Mouse (Mus musculus): Measurements from ENCODE around the gene Btbd16. TPM values are rescaled to one million over a fixed set of nuclear protein-coding genes. Genes with fewer than 3 reads are reported as not detected.
A peak's percentile ranks its signal among the peaks of the same experiment; 100 is the strongest.

The Btbd16 gene
- polyA plus RNA-seq, 1 experiment from 2014 or later, result not detected

- 9% methylated on average over 17 of the region's 17 CpGs for WGBS
- H3K9ac ChIP-seq, result peak overlapping the region; percentile 34; the same call in 1 of the 2 replicates
Observed at GRCm38 (mm10) chr7:130750752-130751490, 22.9 kb upstream of the Btbd16 start.

DNA sequence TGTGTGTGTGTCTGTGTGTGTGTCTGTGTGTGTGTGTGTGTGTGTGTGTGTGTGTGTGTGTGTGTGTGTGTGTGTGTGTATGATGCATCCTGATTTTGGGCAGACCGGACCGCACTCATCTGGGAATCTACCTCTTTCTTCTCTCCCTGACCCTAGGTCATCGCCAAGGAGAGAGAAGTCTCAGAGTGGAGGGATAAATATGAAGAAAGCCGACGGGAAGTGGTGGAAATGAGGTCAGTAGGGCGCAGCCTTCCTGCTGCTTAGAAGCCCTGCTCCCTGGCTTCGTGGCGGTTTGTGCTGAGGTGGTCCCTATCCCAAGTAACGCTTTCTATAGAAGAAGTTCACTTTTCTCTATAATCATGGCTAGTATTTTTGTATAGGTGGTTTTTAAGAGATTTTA, 22.2 kb upstream of the Btbd16 start:
- no peaks in the 10 kb centered on the region for H3K27me3 ChIP-seq
- ATAC-seq, result no peak
- peaks cover 33% of the 10 kb centered on the region for H3K4me1 ChIP-seq
- no peak overlapping the region for H3K9ac ChIP-seq
- H3K4me2 ChIP-seq, result no peak overlapping the region
- H3K36me3 ChIP-seq (ENCODE audit: poor library complexity, severe bottlenecking), result peaks cover 76% of the 10 kb centered on the region
- no peak overlapping the region for H3K4me3 ChIP-seq
- H3K9me3 ChIP-seq (replicated peaks), result no peaks in the 10 kb centered on the region
- WGBS, result 52% methylated on average over 9 of the region's 9 CpGs
- H3K27ac ChIP-seq, result peak overlapping the region; percentile 92

More at GRCm38 (mm10) chr7:130750752-130751490, 22.9 kb upstream of the Btbd16 start:
- H3K4me3 ChIP-seq, result no peak overlapping the region
- no peaks in the 10 kb centered on the region for H3K9me3 ChIP-seq (replicated peaks)
- H3K27me3 ChIP-seq, result no peaks in the 10 kb centered on the region
- H3K36me3 ChIP-seq (ENCODE audit: poor library complexity, severe bottlenecking), result peaks cover 77% of the 10 kb centered on the region
- H3K4me1 ChIP-seq, result peaks cover 33% of the 10 kb centered on the region
- H3K27ac ChIP-seq, result peak overlapping the region; percentile 92
- ATAC-seq, result peak; percentile 89
- H3K4me2 ChIP-seq, result peak overlapping the region; percentile 19

- Histone ChIP-seq H3K36me3 (ENCODE audit: poor library complexity, severe bottlenecking) (peaks cover 81% of the 10 kb centered on the region), H3K27ac (no peak overlapping the region), H3K4me3 (no peak overlapping the region), H3K9me3 (replicated peaks) (no peaks in the 10 kb centered on the region), H3K4me1 (peaks cover 25% of the 10 kb centered on the region), H3K4me2 (no peak overlapping the region), H3K27me3 (no peaks in the 10 kb centered on the region), H3K9ac (no peak overlapping the region)
- ATAC-seq, result no peak
- 91% methylated on average over 2 of the region's 2 CpGs for WGBS
Observed at GRCm38 (mm10) chr7:130754790-130755189, 19.1 kb upstream of the Btbd16 start.

GRCm38 (mm10) chr7:130756343-130756835, 17.5 kb upstream of the Btbd16 start:
- Histone ChIP-seq H3K4me1 (0 out of 2 replicates have a peak, but pooled peaks cover 9% of the 10 kb centered on the region), H3K4me3 (no peak overlapping the region), H3K9ac (no peak overlapping the region), H3K27me3 (no peaks in the 10 kb centered on the region), H3K27ac (no peak overlapping the region), H3K9me3 (replicated peaks) (no peaks in the 10 kb centered on the region), H3K4me2 (no peak overlapping the region), H3K36me3 (ENCODE audit: poor library complexity, severe bottlenecking) (peaks cover 93% of the 10 kb centered on the region)
- ATAC-seq, result no peak
- WGBS, result 86% methylated on average over 7 of the region's 7 CpGs

DNA sequence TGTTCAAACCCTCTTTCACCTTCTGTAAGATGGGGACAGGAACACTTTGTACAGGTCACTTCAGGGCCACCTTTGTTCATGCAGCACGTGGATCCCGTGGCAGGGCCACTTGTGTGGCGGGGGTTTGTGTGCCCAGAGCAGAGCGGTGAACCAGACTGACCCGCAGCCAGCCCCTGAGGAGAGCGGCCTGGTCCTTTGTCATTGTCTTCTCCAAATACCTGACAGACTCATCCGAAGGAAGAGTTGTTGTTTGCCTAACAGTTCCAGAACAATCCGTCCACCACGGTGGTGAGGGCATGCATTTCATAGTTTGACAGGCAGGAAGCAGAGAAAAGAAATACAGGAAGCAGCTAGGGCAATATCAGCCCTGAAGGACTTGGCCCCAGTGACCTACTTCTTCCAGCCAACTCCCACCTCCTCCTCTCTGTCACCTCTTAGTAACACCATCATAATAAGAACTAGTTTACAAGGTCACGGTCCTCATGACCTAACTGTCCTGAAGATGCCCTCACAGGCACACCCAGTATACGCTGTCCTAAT, 16.5 kb upstream of the Btbd16 start:
- no peak overlapping the region for H3K27ac ChIP-seq
- H3K4me2 ChIP-seq, result no peak overlapping the region
- H3K27me3 ChIP-seq, result no peaks in the 10 kb centered on the region
- no peaks in the 10 kb centered on the region for H3K9me3 ChIP-seq (replicated peaks)
- WGBS, result 92% methylated on average over 11 of the region's 11 CpGs
- no peak overlapping the region for H3K4me3 ChIP-seq
- H3K9ac ChIP-seq, result no peak overlapping the region
- H3K4me1 ChIP-seq, result peaks cover 12% of the 10 kb centered on the region; the same call in 1 of the 2 replicates
- no peak for ATAC-seq
- H3K36me3 ChIP-seq (ENCODE audit: poor library complexity, severe bottlenecking), result peaks cover 85% of the 10 kb centered on the region

- ATAC-seq, result peak; percentile 77
- WGBS, result 32% methylated on average over 17 of the region's 17 CpGs
- H3K27ac ChIP-seq, result peak overlapping the region; percentile 33; the same call in 1 of the 2 replicates
- H3K27me3 ChIP-seq, result no peaks in the 10 kb centered on the region
- H3K9ac ChIP-seq, result no peak overlapping the region
- peaks cover 4% of the 10 kb centered on the region; the same call in 1 of the 2 replicates for H3K4me1 ChIP-seq
- no peaks in the 10 kb centered on the region for H3K9me3 ChIP-seq (replicated peaks)
- no peak overlapping the region for H3K4me3 ChIP-seq
- H3K36me3 ChIP-seq (ENCODE audit: poor library complexity, severe bottlenecking), result peaks cover 77% of the 10 kb centered on the region
- H3K4me2 ChIP-seq, result no peak overlapping the region
Observed at GRCm38 (mm10) chr7:130762071-130762897, 11.6 kb upstream of the Btbd16 start.

DNA sequence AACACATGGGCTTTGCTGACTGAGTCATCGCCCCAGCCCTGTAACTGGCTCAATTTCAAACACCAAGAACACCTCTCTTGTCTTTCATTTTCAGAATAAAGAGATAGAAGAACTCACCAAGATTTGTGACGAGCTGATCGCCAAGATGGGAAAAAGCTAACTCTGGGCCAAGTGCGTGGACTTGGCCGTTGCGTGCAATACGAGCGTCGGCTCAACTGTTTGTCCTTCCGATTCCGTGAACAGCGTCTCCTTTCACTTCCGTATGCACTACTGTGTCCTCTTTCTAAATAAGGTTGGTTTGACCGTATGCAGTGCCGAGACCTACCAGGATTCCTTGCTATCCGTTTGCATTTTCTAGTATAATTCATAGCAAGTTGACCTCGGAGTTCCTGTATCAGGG, 9.7 kb upstream of the Btbd16 start:
- no peak overlapping the region for H3K27ac ChIP-seq
- no peaks in the 10 kb centered on the region for H3K27me3 ChIP-seq
- ATAC-seq, result no peak
- no peak overlapping the region for H3K4me2 ChIP-seq
- no peak overlapping the region for H3K4me3 ChIP-seq
- peaks cover 4% of the 10 kb centered on the region; the same call in 1 of the 2 replicates for H3K4me1 ChIP-seq
- peaks cover 59% of the 10 kb centered on the region for H3K36me3 ChIP-seq (ENCODE audit: poor library complexity, severe bottlenecking)
- no peaks in the 10 kb centered on the region for H3K9me3 ChIP-seq (replicated peaks)
- H3K9ac ChIP-seq, result no peak overlapping the region
- 97% methylated on average over 17 of the region's 17 CpGs for WGBS

DNA sequence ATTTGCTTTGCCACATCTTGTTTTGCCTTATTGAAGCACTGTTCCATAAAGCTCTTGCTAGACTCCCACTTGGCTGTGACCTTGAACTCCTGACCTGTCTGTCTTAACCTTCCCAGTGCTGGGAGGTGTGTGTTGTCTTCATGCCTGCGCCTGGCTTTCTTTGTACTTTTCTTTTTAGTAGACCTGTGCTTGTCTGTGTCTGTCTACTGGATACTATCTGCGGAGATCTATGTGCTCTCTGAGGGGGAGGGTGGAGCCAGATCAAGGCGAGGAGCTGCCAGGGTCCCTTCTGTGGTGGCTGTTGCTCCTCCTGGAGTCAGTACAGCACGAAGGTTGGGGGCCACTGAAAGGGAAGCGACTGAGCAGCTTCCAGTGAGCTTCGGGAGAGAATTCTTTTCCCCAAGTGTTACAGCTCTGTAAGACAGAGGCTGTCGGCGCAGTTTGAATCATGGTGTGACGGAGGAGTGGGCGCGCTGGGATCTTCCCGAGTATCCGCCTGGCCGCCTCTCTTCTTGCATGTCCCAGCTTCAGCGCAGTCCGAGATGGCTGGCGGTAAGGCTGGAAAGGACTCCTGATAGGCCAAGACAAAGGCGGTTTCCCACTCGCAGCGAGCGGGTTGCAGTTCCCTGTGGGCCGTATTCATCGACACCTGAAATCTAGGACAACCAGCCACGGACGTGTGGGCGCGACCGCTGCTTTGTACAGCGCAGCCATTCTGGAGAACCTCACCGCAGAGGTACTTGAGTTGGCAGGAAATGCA, 7.3 kb upstream of the Btbd16 start:
- Histone ChIP-seq H3K4me1 (peaks cover 4% of the 10 kb centered on the region; the same call in 1 of the 2 replicates), H3K9me3 (replicated peaks) (no peaks in the 10 kb centered on the region), H3K4me2 (no peak overlapping the region), H3K4me3 (no peak overlapping the region), H3K36me3 (ENCODE audit: poor library complexity, severe bottlenecking) (peaks cover 37% of the 10 kb centered on the region), H3K27me3 (no peaks in the 10 kb centered on the region), H3K9ac (no peak overlapping the region), H3K27ac (no peak overlapping the region)
- no peak for ATAC-seq
- WGBS, result 79% methylated on average over 30 of the region's 30 CpGs

DNA sequence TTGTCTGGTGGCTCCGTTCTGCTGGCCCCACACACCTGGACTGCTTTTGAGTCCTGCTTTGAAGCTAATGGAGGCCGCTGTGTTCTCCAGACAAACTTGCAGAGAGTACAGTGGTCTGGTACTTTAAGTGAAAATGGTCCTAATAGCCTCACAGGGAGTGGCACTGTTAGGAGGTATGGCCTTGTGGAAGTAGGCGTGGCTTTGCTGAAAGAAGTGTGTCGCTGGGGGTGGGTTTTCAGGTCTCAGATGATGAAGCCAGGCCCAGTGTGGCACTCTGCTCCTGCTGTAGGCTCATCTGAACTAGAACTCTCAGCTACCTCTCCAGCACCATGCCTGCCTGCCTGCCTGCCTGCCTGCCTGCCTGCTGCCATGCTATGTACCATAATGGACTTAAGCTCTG, 5.7 kb upstream of the Btbd16 start:
- H3K4me2 ChIP-seq, result no peak overlapping the region
- ATAC-seq, result no peak
- no peaks in the 10 kb centered on the region for H3K27me3 ChIP-seq
- no peak overlapping the region for H3K27ac ChIP-seq
- no peaks in the 10 kb centered on the region for H3K4me1 ChIP-seq
- H3K9me3 ChIP-seq (replicated peaks), result no peaks in the 10 kb centered on the region
- no peak overlapping the region for H3K9ac ChIP-seq
- H3K36me3 ChIP-seq (ENCODE audit: poor library complexity, severe bottlenecking), result peaks cover 35% of the 10 kb centered on the region
- H3K4me3 ChIP-seq, result no peak overlapping the region
- WGBS, result 82% methylated on average over 4 of the region's 4 CpGs

GRCm38 (mm10) chr7:130770707-130771106, 3.2 kb upstream of the Btbd16 start:
- no peak overlapping the region for H3K9ac ChIP-seq
- no peaks in the 10 kb centered on the region for H3K4me1 ChIP-seq
- H3K4me3 ChIP-seq, result no peak overlapping the region
- H3K4me2 ChIP-seq, result no peak overlapping the region
- H3K27ac ChIP-seq, result no peak overlapping the region
- ATAC-seq, result no peak
- no peaks in the 10 kb centered on the region for H3K9me3 ChIP-seq (replicated peaks)
- no peaks in the 10 kb centered on the region for H3K27me3 ChIP-seq
- 41% methylated on average over 3 of the region's 3 CpGs for WGBS
- peaks cover 14% of the 10 kb centered on the region for H3K36me3 ChIP-seq (ENCODE audit: poor library complexity, severe bottlenecking)

GRCm38 (mm10) chr7:130773171-130773830, 568 bp upstream of the Btbd16 start:
- Histone ChIP-seq H3K9me3 (replicated peaks) (no peaks in the 10 kb centered on the region), H3K9ac (no peak overlapping the region), H3K36me3 (ENCODE audit: poor library complexity, severe bottlenecking) (no peaks in the 10 kb centered on the region), H3K27me3 (no peaks in the 10 kb centered on the region), H3K4me1 (no peaks in the 10 kb centered on the region), H3K4me3 (no peak overlapping the region), H3K4me2 (no peak overlapping the region), H3K27ac (no peak overlapping the region)
- 67% methylated on average over 11 of the region's 11 CpGs for WGBS
- no peak for ATAC-seq
